Mouse (Mus musculus) intestine, embryonic 15.5 days (tissue): ENCODE measurements at regions not wholly inside any gene's neighbourhood (a gene's known extent, or its start where the extent isn't known, plus 50 kb on each side); places are given as distances from the start of the nearest gene placed in this dataset.

ENCODE experiments used
- ATAC-seq: fragments of 200-750 bp; cut with Nextera tagmentation; 2 replicates; pipeline ENCODE4 v1.8.0; 2017; ENCODE audit warnings: moderate TSS enrichment, moderate library complexity
- H3K27ac ChIP-seq: fragments of 300-500 bp; sonication (generic); 2 replicates; pipeline ENCODE4 v1.5.1; 2015; ENCODE audit warnings: mild to moderate bottlenecking, inconsistent platforms
- H3K27me3 ChIP-seq: fragments of 300-500 bp; sonication (generic); replicated peaks from 2 replicates; pipeline ENCODE4 v1.6.1; 2015; ENCODE audit warnings: inconsistent platforms
- H3K36me3 ChIP-seq: fragments of 300-500 bp; sonication (generic); 2 replicates; pipeline ENCODE4 v1.6.1; 2015; ENCODE audit warnings: inconsistent platforms
- H3K4me1 ChIP-seq: fragments of 300-500 bp; sonication (generic); replicated peaks from 2 replicates; pipeline ENCODE4 v1.6.1; 2015; ENCODE audit warnings: inconsistent platforms
- H3K4me2 ChIP-seq: fragments of 300-500 bp; sonication (generic); replicated peaks from 2 replicates; pipeline ENCODE4 v1.6.1; 2015; ENCODE audit warnings: mild to moderate bottlenecking, inconsistent platforms
- H3K4me3 ChIP-seq: fragments of 300-500 bp; sonication (generic); replicated peaks from 2 replicates; pipeline ENCODE4 v1.5.1; 2015; ENCODE audit warnings: inconsistent platforms
- H3K9ac ChIP-seq: fragments of 300-500 bp; sonication (generic); 2 replicates; pipeline ENCODE4 v1.6.1; 2015; ENCODE audit warnings: inconsistent platforms
- H3K9me3 ChIP-seq: fragments of 300-500 bp; sonication (generic); 2 replicates; pipeline ENCODE4 v1.6.1; 2016; ENCODE audit warnings: inconsistent platforms
- WGBS: fragments of 180-500 bp; shearing (Covaris S2); methylation state at CpG from one replicate; pipeline ENCODE4 v1.1.7; 2015; 5-methylcytosine and 5-hydroxymethylcytosine counted together

DNA sequence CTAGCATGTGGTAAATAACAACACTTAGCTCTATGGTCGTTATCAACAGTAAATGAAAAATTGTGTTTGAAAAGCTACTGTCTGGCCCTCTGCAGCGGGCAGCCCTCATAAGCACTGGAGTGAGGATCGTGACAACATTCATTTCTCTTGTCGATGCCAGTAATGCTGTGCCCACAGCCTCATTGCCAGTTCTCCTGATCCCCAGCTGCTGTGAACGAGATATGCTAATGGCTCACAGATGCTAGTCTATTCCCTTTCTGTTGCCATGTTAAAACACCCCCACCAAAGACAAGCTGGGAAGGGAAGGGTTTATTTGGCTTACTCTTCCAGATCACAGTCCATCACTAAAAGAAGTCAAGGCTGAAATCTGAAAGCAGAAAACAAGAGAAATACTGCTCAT is 148.0 kb downstream of the Tle3 start:
- no peak overlapping the region for H3K9ac ChIP-seq
- no peak overlapping the region for H3K27ac ChIP-seq
- H3K4me2 ChIP-seq, result no peak overlapping the region
- no peaks in the 10 kb centered on the region for H3K36me3 ChIP-seq
- H3K9me3 ChIP-seq, result no peaks in the 10 kb centered on the region
- no peaks in the 10 kb centered on the region for H3K4me1 ChIP-seq
- ATAC-seq, result no peak
- WGBS, result 90% methylated on average over 5 of the region's 5 CpGs
- H3K4me3 ChIP-seq, result no peak overlapping the region
- H3K27me3 ChIP-seq, result no peaks in the 10 kb centered on the region

- H3K4me2 ChIP-seq, result no peak overlapping the region
- no peak for ATAC-seq
- 80% methylated on average over 7 of the region's 7 CpGs for WGBS
Measured at GRCm38 (mm10) chr9:61517906-61518305, 145.7 kb downstream of the Tle3 start.

DNA sequence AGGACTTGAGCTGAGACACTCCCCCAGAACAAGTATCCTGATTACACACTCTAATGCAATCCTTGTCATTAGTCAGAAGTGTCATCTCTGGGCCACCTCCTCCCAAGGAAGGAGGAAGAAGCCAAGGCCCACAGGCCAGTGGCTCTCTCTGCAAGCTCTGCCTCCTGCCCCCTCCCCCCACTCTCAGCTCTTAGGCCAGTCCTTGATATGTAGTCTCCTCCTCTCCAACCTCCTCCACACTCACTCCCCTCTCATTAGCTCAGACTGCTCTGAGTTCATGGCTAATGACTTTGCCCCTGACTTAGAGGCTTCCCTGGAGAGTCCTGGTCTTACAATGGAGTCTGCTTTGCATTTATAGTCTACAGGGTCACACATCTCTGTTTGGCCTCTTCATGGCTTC is 139.3 kb downstream of the Tle3 start:
- no peak overlapping the region for H3K4me3 ChIP-seq
- peaks cover 14% of the 10 kb centered on the region for H3K27me3 ChIP-seq
- H3K4me2 ChIP-seq, result no peak overlapping the region
- peaks cover 6% of the 10 kb centered on the region; the same call in 1 of the 2 replicates for H3K4me1 ChIP-seq
- H3K36me3 ChIP-seq, result no peaks in the 10 kb centered on the region
- no peak overlapping the region for H3K9ac ChIP-seq
- ATAC-seq, result no peak
- H3K9me3 ChIP-seq, result no peaks in the 10 kb centered on the region
- H3K27ac ChIP-seq, result no peak overlapping the region

More at GRCm38 (mm10) chr9:61517906-61518305, 145.7 kb downstream of the Tle3 start:
- H3K4me1 ChIP-seq, result no peaks in the 10 kb centered on the region
- H3K9me3 ChIP-seq, result no peaks in the 10 kb centered on the region
- no peaks in the 10 kb centered on the region for H3K36me3 ChIP-seq
- H3K4me3 ChIP-seq, result no peak overlapping the region
- no peaks in the 10 kb centered on the region for H3K27me3 ChIP-seq
- no peak overlapping the region for H3K27ac ChIP-seq
- no peak overlapping the region for H3K9ac ChIP-seq

- WGBS, result 41% methylated on average over 14 of the region's 14 CpGs
Measured at GRCm38 (mm10) chr9:61510217-61510893, 138.2 kb downstream of the Tle3 start.

GRCm38 (mm10) chr9:61509591-61510191 is 137.5 kb downstream of the Tle3 start:
- no peaks in the 10 kb centered on the region for H3K9me3 ChIP-seq
- ATAC-seq, result no peak
- H3K4me1 ChIP-seq, result peaks cover 6% of the 10 kb centered on the region; the same call in 1 of the 2 replicates
- H3K27ac ChIP-seq, result no peak overlapping the region
- no peaks in the 10 kb centered on the region for H3K36me3 ChIP-seq
- H3K4me3 ChIP-seq, result no peak overlapping the region
- peaks cover 14% of the 10 kb centered on the region for H3K27me3 ChIP-seq
- no peak overlapping the region for H3K4me2 ChIP-seq
- H3K9ac ChIP-seq, result no peak overlapping the region
- 17% methylated on average over 25 of the region's 26 CpGs for WGBS

More at GRCm38 (mm10) chr9:61510217-61510893, 138.2 kb downstream of the Tle3 start:
- no peak for ATAC-seq
- H3K4me3 ChIP-seq, result no peak overlapping the region
- H3K4me2 ChIP-seq, result no peak overlapping the region
- H3K27me3 ChIP-seq, result peaks cover 14% of the 10 kb centered on the region
- H3K4me1 ChIP-seq, result peaks cover 6% of the 10 kb centered on the region; the same call in 1 of the 2 replicates
- H3K9ac ChIP-seq, result no peak overlapping the region
- no peaks in the 10 kb centered on the region for H3K36me3 ChIP-seq
- H3K27ac ChIP-seq, result no peak overlapping the region
- H3K9me3 ChIP-seq, result no peaks in the 10 kb centered on the region

DNA sequence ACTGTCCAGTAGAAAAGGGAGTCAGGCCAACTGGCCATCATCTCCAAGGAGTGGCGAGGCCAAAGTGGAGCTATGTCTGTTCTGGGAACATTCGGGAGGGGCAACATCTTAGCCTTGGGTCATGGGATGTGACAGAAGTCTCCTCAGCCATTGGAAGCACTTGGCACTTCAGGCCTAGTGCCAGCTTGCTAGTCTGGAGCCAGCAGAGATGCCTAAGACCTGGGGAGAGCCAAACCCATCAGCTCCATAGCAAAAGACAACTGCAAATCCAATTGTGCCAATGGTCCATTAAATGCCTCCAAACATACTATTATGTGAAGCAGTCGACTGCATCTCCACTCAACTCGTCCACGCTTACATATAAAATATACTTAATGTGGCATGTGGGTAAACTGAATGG is 136.9 kb downstream of the Tle3 start:
- H3K27me3 ChIP-seq, result peaks cover 14% of the 10 kb centered on the region
- no peak overlapping the region for H3K27ac ChIP-seq
- ATAC-seq, result no peak
- H3K4me3 ChIP-seq, result no peak overlapping the region
- WGBS, result 80% methylated on average over 5 of the region's 5 CpGs
- H3K36me3 ChIP-seq, result no peaks in the 10 kb centered on the region
- no peak overlapping the region for H3K9ac ChIP-seq
- no peak overlapping the region for H3K4me2 ChIP-seq
- H3K9me3 ChIP-seq, result no peaks in the 10 kb centered on the region
- H3K4me1 ChIP-seq, result peaks cover 6% of the 10 kb centered on the region; the same call in 1 of the 2 replicates

DNA sequence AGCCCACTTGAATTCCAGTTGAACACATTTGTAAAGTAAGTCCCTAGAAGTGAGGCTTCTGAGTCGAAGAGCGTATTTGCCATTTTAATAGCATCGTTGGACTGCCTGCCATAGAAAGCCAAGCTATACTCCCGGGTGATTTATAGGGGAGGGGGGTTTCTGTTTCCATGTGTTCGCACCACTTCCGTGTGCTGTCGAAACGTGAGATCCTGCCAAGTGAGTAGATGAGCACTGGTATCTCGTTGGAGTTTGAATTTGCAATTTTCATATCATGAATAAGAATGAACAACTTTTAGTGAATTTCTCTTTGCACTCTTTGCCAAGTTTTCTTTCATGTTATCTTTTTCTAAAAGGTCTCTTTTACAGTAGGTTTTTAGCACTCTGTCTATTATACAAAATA is 128.7 kb downstream of the Tle3 start:
- ATAC-seq, result no peak
- WGBS, result 80% methylated on average over 9 of the region's 9 CpGs

DNA sequence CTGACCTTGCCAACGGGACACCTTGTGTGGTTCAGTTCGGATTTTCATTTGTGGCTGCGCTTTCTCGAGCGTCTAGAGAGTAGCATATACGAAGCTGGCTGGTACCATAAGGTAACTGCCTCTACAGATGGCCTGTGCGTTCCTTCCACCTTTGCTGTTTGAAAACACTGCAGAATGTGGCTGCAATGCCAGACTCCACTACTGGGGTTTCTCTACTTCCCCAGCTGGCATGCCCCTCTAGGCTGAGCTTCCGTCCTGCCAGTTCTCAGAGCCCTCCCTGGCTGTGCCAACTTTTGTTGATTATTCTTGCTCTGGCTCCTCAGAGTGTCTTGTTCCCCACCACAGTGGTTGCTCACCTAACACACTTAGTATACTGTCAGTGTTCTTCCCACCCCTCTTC is 120.7 kb downstream of the Tle3 start:
- Histone ChIP-seq H3K4me1 (no peaks in the 10 kb centered on the region), H3K9ac (no peak overlapping the region), H3K27me3 (peaks cover 3% of the 10 kb centered on the region; the same call in 1 of the 2 replicates), H3K4me2 (no peak overlapping the region), H3K27ac (no peak overlapping the region), H3K9me3 (no peaks in the 10 kb centered on the region), H3K36me3 (no peaks in the 10 kb centered on the region), H3K4me3 (no peak overlapping the region)
- ATAC-seq, result no peak
- WGBS, result 56% methylated on average over 8 of the region's 8 CpGs

More for the DNA sequence above, 128.7 kb downstream of the Tle3 start:
- H3K36me3 ChIP-seq, result no peaks in the 10 kb centered on the region
- H3K9me3 ChIP-seq, result no peaks in the 10 kb centered on the region
- H3K4me3 ChIP-seq, result no peak overlapping the region
- no peak overlapping the region for H3K27ac ChIP-seq
- H3K4me1 ChIP-seq, result no peaks in the 10 kb centered on the region
- H3K27me3 ChIP-seq, result no peaks in the 10 kb centered on the region; the same call in 1 of the 2 replicates
- no peak overlapping the region for H3K4me2 ChIP-seq
- no peak overlapping the region for H3K9ac ChIP-seq

DNA sequence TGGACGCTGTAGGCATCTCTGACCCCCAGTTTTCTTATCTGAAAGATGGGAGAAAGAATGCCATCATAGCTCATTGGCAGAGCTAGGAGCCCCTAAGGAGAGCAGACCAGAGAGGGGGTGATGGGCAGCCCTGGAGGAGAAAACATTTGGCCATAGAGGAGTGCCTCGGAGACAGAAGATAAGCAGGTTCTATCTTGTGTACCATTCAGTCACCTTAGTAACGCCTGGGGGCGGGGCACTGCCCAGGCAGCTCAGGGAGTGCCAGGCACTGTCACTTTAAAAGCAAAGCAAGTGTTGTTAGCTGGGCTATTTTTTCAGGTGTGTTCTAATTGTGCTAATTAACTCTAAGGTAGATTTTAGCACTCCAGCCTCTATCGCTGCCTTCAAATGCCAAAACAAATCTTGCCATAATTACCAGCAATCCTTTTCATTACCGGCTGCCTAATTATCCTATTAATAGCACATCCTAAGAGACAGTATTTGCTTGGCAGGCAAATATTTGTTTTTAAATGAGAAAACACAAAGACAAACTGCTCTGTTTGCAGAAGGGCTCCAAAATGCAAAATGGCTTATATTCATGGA is 119.1 kb downstream of the Tle3 start:
- Histone ChIP-seq H3K9ac (no peak overlapping the region), H3K9me3 (no peaks in the 10 kb centered on the region), H3K4me2 (no peak overlapping the region), H3K27me3 (0 out of 2 replicates have a peak, but pooled peaks cover 3% of the 10 kb centered on the region), H3K4me1 (no peaks in the 10 kb centered on the region), H3K27ac (no peak overlapping the region), H3K4me3 (no peak overlapping the region), H3K36me3 (no peaks in the 10 kb centered on the region)
- 29% methylated on average over 6 of the region's 6 CpGs for WGBS
- ATAC-seq, result no peak

GRCm38 (mm10) chr9:61489983-61490382 is 117.8 kb downstream of the Tle3 start:
- Histone ChIP-seq H3K36me3 (no peaks in the 10 kb centered on the region), H3K4me3 (no peak overlapping the region), H3K27me3 (0 out of 2 replicates have a peak, but pooled peaks cover 3% of the 10 kb centered on the region), H3K9ac (no peak overlapping the region), H3K9me3 (no peaks in the 10 kb centered on the region), H3K27ac (no peak overlapping the region), H3K4me2 (no peak overlapping the region), H3K4me1 (no peaks in the 10 kb centered on the region)
- no peak for ATAC-seq
- 59% methylated on average over 6 of the region's 6 CpGs for WGBS

- 46% methylated on average over 9 of the region's 9 CpGs for WGBS
- no peak overlapping the region for H3K27ac ChIP-seq
- no peak overlapping the region for H3K4me3 ChIP-seq
- no peaks in the 10 kb centered on the region for H3K9me3 ChIP-seq
- ATAC-seq, result no peak
- H3K27me3 ChIP-seq, result 0 out of 2 replicates have a peak, but pooled peaks cover 3% of the 10 kb centered on the region
- H3K9ac ChIP-seq, result no peak overlapping the region
- H3K4me2 ChIP-seq, result no peak overlapping the region
- no peaks in the 10 kb centered on the region for H3K36me3 ChIP-seq
- no peaks in the 10 kb centered on the region for H3K4me1 ChIP-seq
Measured at GRCm38 (mm10) chr9:61489147-61489546, 117.0 kb downstream of the Tle3 start.

DNA sequence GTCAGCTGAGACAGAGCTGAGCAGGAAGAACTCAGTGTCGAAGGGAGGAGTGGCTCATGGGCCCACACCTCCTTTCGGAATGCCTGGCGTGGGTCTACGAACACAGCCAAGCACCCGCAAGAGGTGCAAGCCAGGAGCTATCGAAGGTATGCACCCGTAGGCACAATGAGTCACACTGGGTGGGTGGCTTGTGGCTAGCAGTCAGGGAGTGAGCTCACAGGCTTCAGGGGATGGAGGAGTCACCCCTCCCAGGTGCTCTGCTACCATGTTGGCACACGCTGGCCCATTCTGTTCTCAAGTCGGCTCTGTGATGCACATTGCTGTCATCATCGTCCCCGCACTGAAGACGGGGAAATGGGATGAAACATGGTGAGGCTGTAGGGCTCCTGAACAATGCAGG is 115.7 kb downstream of the Tle3 start:
- no peak overlapping the region for H3K27ac ChIP-seq
- no peak overlapping the region for H3K9ac ChIP-seq
- 0 out of 2 replicates have a peak, but pooled peaks cover 3% of the 10 kb centered on the region for H3K27me3 ChIP-seq
- no peaks in the 10 kb centered on the region for H3K4me1 ChIP-seq
- H3K4me2 ChIP-seq, result no peak overlapping the region
- H3K4me3 ChIP-seq, result no peak overlapping the region
- no peaks in the 10 kb centered on the region for H3K9me3 ChIP-seq
- no peaks in the 10 kb centered on the region for H3K36me3 ChIP-seq
- WGBS, result 87% methylated on average over 12 of the region's 12 CpGs
- no peak for ATAC-seq
